Mouse (Mus musculus): Measurements from ENCODE around the gene Slc18a2. TPM values are rescaled to one million over a fixed set of nuclear protein-coding genes. Genes with fewer than 3 reads are reported as not detected.

Slc18a2 gene
- polyA plus RNA-seq, 1 experiment from 2014 or later, result 11.7 TPM

Other genes with a start within 250 kb of the Slc18a2 start
- 1.3 and 1.8 TPM in 2 replicates for gene Shtn1, start 184.8 kb upstream of the Slc18a2 start, polyA plus RNA-seq (2016; fragmentation: Nextera tagmentation; extraction: Ambion mirVana)
- 0.25 TPM in 1 of 2 replicates, not detected in the other for gene Vax1, start 90.8 kb upstream of the Slc18a2 start, polyA plus RNA-seq (2016; fragmentation: Nextera tagmentation; extraction: Ambion mirVana)
- not detected in 2 replicates for gene Kcnk18, start 41.7 kb upstream of the Slc18a2 start, polyA plus RNA-seq (2016; fragmentation: Nextera tagmentation; extraction: Ambion mirVana)
- gene Rps12-ps3, start 61.4 kb downstream of the Slc18a2 start, polyA plus RNA-seq (2016; fragmentation: Nextera tagmentation; extraction: Ambion mirVana), result 3.3 and 17.4 TPM in 2 replicates
- 8.3 and 9.5 TPM in 2 replicates for gene Pdzd8, start 84.9 kb downstream of the Slc18a2 start, polyA plus RNA-seq (2016; fragmentation: Nextera tagmentation; extraction: Ambion mirVana)
- gene Emx2, start 197.5 kb downstream of the Slc18a2 start, polyA plus RNA-seq (2016; fragmentation: Nextera tagmentation; extraction: Ambion mirVana), result 1.2 and 2.3 TPM in 2 replicates